Mouse (Mus musculus) olfactory bulb, adult 2 months (tissue): ENCODE results near the gene 4931429L15Rik. TPM values are rescaled to one million over a fixed set of nuclear protein-coding genes. Genes with fewer than 3 reads are reported as not detected.

Experiments used
- H3K27ac ChIP-seq: fragments of 200-500 bp; 2 replicates; pipeline ENCODE4 v1.5.1; 2012; ENCODE audit warnings: low read depth, low read length; ENCODE audit not compliant: insufficient read depth
- H3K4me1 ChIP-seq: fragments of 200-500 bp; 2 replicates; pipeline ENCODE4 v1.6.1; 2012; ENCODE audit warnings: low read length; ENCODE audit not compliant: control insufficient read depth, insufficient read depth
- H3K4me3 ChIP-seq: fragments of 200-500 bp; 2 replicates; pipeline ENCODE4 v1.5.1; 2012; ENCODE audit warnings: mild to moderate bottlenecking, low read depth, low read length, moderate library complexity; ENCODE audit not compliant: insufficient read depth
- CTCF ChIP-seq: fragments of 200-500 bp; IDR thresholded peaks from 2 replicates; pipeline ENCODE4 v1.5.1; 2012; ENCODE audit warnings: low read depth, mild to moderate bottlenecking, low read length, moderate library complexity; ENCODE audit not compliant: insufficient read depth
- POLR2A ChIP-seq: fragments of 200-500 bp; IDR thresholded peaks from 2 replicates; pipeline ENCODE4 v1.6.1; 2012; ENCODE audit warnings: mild to moderate bottlenecking, low read depth, low read length, moderate library complexity; ENCODE audit not compliant: insufficient read depth
- WGBS: fragments of 180-500 bp; shearing (Covaris S2); methylation state at CpG from one replicate; pipeline ENCODE4 v1.1.7; 2018; 5-methylcytosine and 5-hydroxymethylcytosine counted together
- polyA plus RNA-seq: library from polyadenylated mRNA; stranded (reverse); fragments of >200 nt; gene quantifications from 2 replicates; pipeline ENCODE4 v1.2.4, GENCODE M21; 2012; ENCODE audit warnings: low replicate concordance; ENCODE audit not compliant: missing spikeins, insufficient read depth, insufficient read length

The 4931429L15Rik gene
- polyA plus RNA-seq, 1 experiment: not detected

GRCm38 (mm10) chr9:46256177-46256576 lies 63.6 kb downstream of the 4931429L15Rik start:
- TF ChIP-seq POLR2A (no peak), CTCF (no peak)
- Histone ChIP-seq H3K4me1 (no peaks in the 10 kb centered on the region), H3K4me3 (no peak overlapping the region), H3K27ac (no peak overlapping the region)
- 91% methylated on average over 7 of the region's 7 CpGs for WGBS

Other genes starting within 250 kb of the 4931429L15Rik start
- gene Apoa1, start 91.4 kb downstream of the 4931429L15Rik start, polyA plus RNA-seq: not detected in 2 replicates
- gene Apoc3, start 84.3 kb downstream of the 4931429L15Rik start, polyA plus RNA-seq: not detected in 2 replicates
- gene Apoa4, start 79.3 kb downstream of the 4931429L15Rik start, polyA plus RNA-seq: not detected in 2 replicates
- gene Apoa5, start 51.4 kb downstream of the 4931429L15Rik start, polyA plus RNA-seq: not detected in 2 replicates
- not detected in 2 replicates for gene Zpr1, start 46.9 kb downstream of the 4931429L15Rik start, polyA plus RNA-seq
- not detected in 2 replicates for gene Bud13, start 37.0 kb downstream of the 4931429L15Rik start, polyA plus RNA-seq